Mouse (Mus musculus): ENCODE measurements around the gene Agk. TPM values are rescaled to one million over a fixed set of nuclear protein-coding genes. Genes with fewer than 3 reads are reported as not detected.

Agk gene
- polyA plus RNA-seq (2016; fragmentation: Nextera tagmentation; extraction: Ambion mirVana), result 47.6 and 50.0 TPM in 2 replicates

GRCm38 (mm10) chr6:40324897-40325841, at the start of gene Agk:
Gene Agk (plus strand): TSS chr6:40325172.
- 0 out of 2 replicates have a peak, but pooled peaks cover 7% of the 10 kb centered on the region for H3K4me1 ChIP-seq
- H3K9ac ChIP-seq, result peak within 1 kb of the TSS; percentile 58
- 2% methylated on average over 52 of the region's 52 CpGs for WGBS
- H3K27me3 ChIP-seq, result no peaks in the 10 kb centered on the region
- peak within 1 kb of the TSS; percentile 50 for H3K4me3 ChIP-seq
- H3K9me3 ChIP-seq, result no peaks in the 10 kb centered on the region
- peak within 1 kb of the TSS; percentile 51 for H3K4me2 ChIP-seq (replicated peaks)
- H3K36me3 ChIP-seq, result no peaks in the 10 kb centered on the region
- peak within 1 kb of the TSS; percentile 72 for H3K27ac ChIP-seq
- ATAC-seq (ENCODE audit: insufficient number of reproducible peaks, insufficient read depth, low FRiP score, low TSS enrichment), result peak; percentile 90

- Histone ChIP-seq H3K4me3 (no peak overlapping the region), H3K9ac (no peak overlapping the region), H3K27ac (no peak overlapping the region), H3K4me1 (no peaks in the 10 kb centered on the region), H3K4me2 (replicated peaks) (no peak overlapping the region), H3K36me3 (no peaks in the 10 kb centered on the region), H3K27me3 (no peaks in the 10 kb centered on the region), H3K9me3 (no peaks in the 10 kb centered on the region)
- no peak for ATAC-seq (ENCODE audit: insufficient number of reproducible peaks, insufficient read depth, low FRiP score, low TSS enrichment)
- 72% methylated on average over 5 of the region's 5 CpGs for WGBS
Measured at GRCm38 (mm10) chr6:40300707-40301106, 24.3 kb upstream of the Agk start.

- no peak overlapping the region for H3K4me3 ChIP-seq
- no peaks in the 10 kb centered on the region for H3K4me1 ChIP-seq
- ATAC-seq (ENCODE audit: insufficient number of reproducible peaks, insufficient read depth, low FRiP score, low TSS enrichment), result no peak
- H3K9me3 ChIP-seq, result no peaks in the 10 kb centered on the region
- H3K27me3 ChIP-seq, result no peaks in the 10 kb centered on the region
- no peak overlapping the region for H3K27ac ChIP-seq
- H3K4me2 ChIP-seq (replicated peaks), result no peak overlapping the region
- 13% methylated on average over 6 of the region's 6 CpGs for WGBS
- no peaks in the 10 kb centered on the region for H3K36me3 ChIP-seq
- H3K9ac ChIP-seq, result no peak overlapping the region
Measured at GRCm38 (mm10) chr6:40303379-40303778, 21.6 kb upstream of the Agk start.

- Histone ChIP-seq H3K9ac (no peak overlapping the region), H3K27me3 (no peaks in the 10 kb centered on the region), H3K36me3 (no peaks in the 10 kb centered on the region), H3K27ac (no peak overlapping the region), H3K9me3 (no peaks in the 10 kb centered on the region), H3K4me2 (replicated peaks) (no peak overlapping the region), H3K4me1 (no peaks in the 10 kb centered on the region), H3K4me3 (no peak overlapping the region)
- no peak for ATAC-seq (ENCODE audit: insufficient number of reproducible peaks, insufficient read depth, low FRiP score, low TSS enrichment)
Measured at GRCm38 (mm10) chr6:40304972-40305371, 20.0 kb upstream of the Agk start.

- Histone ChIP-seq H3K4me1 (0 out of 2 replicates have a peak, but pooled peaks cover 7% of the 10 kb centered on the region), H3K27me3 (no peaks in the 10 kb centered on the region), H3K9me3 (no peaks in the 10 kb centered on the region), H3K36me3 (no peaks in the 10 kb centered on the region), H3K27ac (no peak overlapping the region), H3K9ac (no peak overlapping the region), H3K4me3 (peak overlapping the region; percentile 50; the same call in 1 of the 2 replicates), H3K4me2 (replicated peaks) (peak overlapping the region; percentile 51)
- 89% methylated on average over 8 of the region's 8 CpGs for WGBS
- ATAC-seq (ENCODE audit: insufficient number of reproducible peaks, insufficient read depth, low FRiP score, low TSS enrichment), result no peak
Measured at GRCm38 (mm10) chr6:40326341-40326740, 1.4 kb downstream of the Agk start.

- H3K9me3 ChIP-seq, result no peaks in the 10 kb centered on the region
- H3K36me3 ChIP-seq, result peaks cover 22% of the 10 kb centered on the region
- no peak for ATAC-seq (ENCODE audit: insufficient number of reproducible peaks, insufficient read depth, low FRiP score, low TSS enrichment)
- no peak overlapping the region for H3K9ac ChIP-seq
- H3K27me3 ChIP-seq, result no peaks in the 10 kb centered on the region
- no peak overlapping the region for H3K4me2 ChIP-seq (replicated peaks)
- no peaks in the 10 kb centered on the region for H3K4me1 ChIP-seq
- 81% methylated on average over 2 of the region's 2 CpGs for WGBS
- H3K4me3 ChIP-seq, result no peak overlapping the region
- H3K27ac ChIP-seq, result no peak overlapping the region
Measured at GRCm38 (mm10) chr6:40333497-40333896, 8.5 kb downstream of the Agk start.

GRCm38 (mm10) chr6:40336735-40337731, 12.1 kb downstream of the Agk start:
- H3K4me3 ChIP-seq, result no peak overlapping the region
- H3K36me3 ChIP-seq, result peaks cover 23% of the 10 kb centered on the region
- no peak for ATAC-seq (ENCODE audit: insufficient number of reproducible peaks, insufficient read depth, low FRiP score, low TSS enrichment)
- 84% methylated on average over 6 of the region's 6 CpGs for WGBS
- H3K9ac ChIP-seq, result no peak overlapping the region
- H3K4me1 ChIP-seq, result no peaks in the 10 kb centered on the region
- H3K4me2 ChIP-seq (replicated peaks), result no peak overlapping the region
- no peaks in the 10 kb centered on the region for H3K9me3 ChIP-seq
- H3K27me3 ChIP-seq, result no peaks in the 10 kb centered on the region
- no peak overlapping the region for H3K27ac ChIP-seq

GRCm38 (mm10) chr6:40346959-40347771, 22.2 kb downstream of the Agk start:
- Histone ChIP-seq H3K36me3 (0 out of 2 replicates have a peak, but pooled peaks cover 2% of the 10 kb centered on the region), H3K27me3 (no peaks in the 10 kb centered on the region), H3K4me2 (replicated peaks) (no peak overlapping the region), H3K4me3 (no peak overlapping the region), H3K9me3 (no peaks in the 10 kb centered on the region), H3K27ac (no peak overlapping the region), H3K9ac (no peak overlapping the region), H3K4me1 (no peaks in the 10 kb centered on the region)
- 78% methylated on average over 10 of the region's 10 CpGs for WGBS
- no peak for ATAC-seq (ENCODE audit: insufficient number of reproducible peaks, insufficient read depth, low FRiP score, low TSS enrichment)

GRCm38 (mm10) chr6:40347772-40348111, 22.8 kb downstream of the Agk start:
- H3K4me1 ChIP-seq, result no peaks in the 10 kb centered on the region
- no peak overlapping the region for H3K9ac ChIP-seq
- H3K36me3 ChIP-seq, result peaks cover 7% of the 10 kb centered on the region
- no peak overlapping the region for H3K4me3 ChIP-seq
- no peak for ATAC-seq (ENCODE audit: insufficient number of reproducible peaks, insufficient read depth, low FRiP score, low TSS enrichment)
- 77% methylated on average over 1 of the region's 1 CpGs for WGBS
- no peaks in the 10 kb centered on the region for H3K27me3 ChIP-seq
- H3K4me2 ChIP-seq (replicated peaks), result no peak overlapping the region
- no peak overlapping the region for H3K27ac ChIP-seq
- no peaks in the 10 kb centered on the region for H3K9me3 ChIP-seq

GRCm38 (mm10) chr6:40350041-40350440, 25.1 kb downstream of the Agk start:
- Histone ChIP-seq H3K9ac (no peak overlapping the region), H3K4me2 (replicated peaks) (no peak overlapping the region), H3K36me3 (peaks cover 18% of the 10 kb centered on the region), H3K27me3 (no peaks in the 10 kb centered on the region), H3K4me1 (no peaks in the 10 kb centered on the region), H3K4me3 (no peak overlapping the region), H3K9me3 (no peaks in the 10 kb centered on the region), H3K27ac (no peak overlapping the region)
- no peak for ATAC-seq (ENCODE audit: insufficient number of reproducible peaks, insufficient read depth, low FRiP score, low TSS enrichment)

GRCm38 (mm10) chr6:40350856-40351255, 25.9 kb downstream of the Agk start:
- no peak overlapping the region for H3K27ac ChIP-seq
- ATAC-seq (ENCODE audit: insufficient number of reproducible peaks, insufficient read depth, low FRiP score, low TSS enrichment), result no peak
- H3K4me1 ChIP-seq, result no peaks in the 10 kb centered on the region
- no peaks in the 10 kb centered on the region for H3K9me3 ChIP-seq
- peaks cover 18% of the 10 kb centered on the region for H3K36me3 ChIP-seq
- H3K9ac ChIP-seq, result no peak overlapping the region
- no peaks in the 10 kb centered on the region for H3K27me3 ChIP-seq
- H3K4me3 ChIP-seq, result no peak overlapping the region
- H3K4me2 ChIP-seq (replicated peaks), result no peak overlapping the region

All from embryonic facial prominence, embryonic 12.5 days (tissue).